Mouse (Mus musculus): ENCODE data around the gene Vmn1r231. TPM values are rescaled to one million over a fixed set of nuclear protein-coding genes. Genes with fewer than 3 reads are reported as not detected.

Vmn1r231 gene
- under 1 TPM in 1 of 3 experiments, not detected in 2; 0.16 TPM for polyA plus RNA-seq (2017; shearing (Covaris generic))

DNA sequence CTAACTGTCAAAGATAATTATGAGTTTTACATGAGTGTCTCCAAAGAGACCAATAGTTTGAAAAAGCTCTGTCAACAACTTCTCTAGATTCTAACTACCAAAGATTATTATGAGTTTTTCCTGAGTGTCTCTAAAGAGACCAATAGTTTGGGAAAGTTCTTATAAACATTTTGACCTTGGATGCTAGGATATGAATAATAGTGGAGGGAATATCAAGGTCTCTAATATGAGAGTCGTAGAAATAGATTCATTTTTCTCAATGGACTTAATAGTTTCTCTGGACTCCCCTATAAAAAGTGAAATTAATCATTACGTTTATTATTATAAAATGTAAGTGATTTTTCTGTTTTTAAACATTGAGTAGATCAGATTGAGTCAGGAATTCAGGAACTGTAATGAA, at the start of gene Vmn1r231:
TSS of gene Vmn1r231 (minus strand) at position 101 of the 400 bp plus-strand sequence.
- no peak for ATAC-seq

GRCm38 (mm10) chr17:20946636-20947035, 41.7 kb upstream of the Vmn1r231 start:
- ATAC-seq, result no peak

DNA sequence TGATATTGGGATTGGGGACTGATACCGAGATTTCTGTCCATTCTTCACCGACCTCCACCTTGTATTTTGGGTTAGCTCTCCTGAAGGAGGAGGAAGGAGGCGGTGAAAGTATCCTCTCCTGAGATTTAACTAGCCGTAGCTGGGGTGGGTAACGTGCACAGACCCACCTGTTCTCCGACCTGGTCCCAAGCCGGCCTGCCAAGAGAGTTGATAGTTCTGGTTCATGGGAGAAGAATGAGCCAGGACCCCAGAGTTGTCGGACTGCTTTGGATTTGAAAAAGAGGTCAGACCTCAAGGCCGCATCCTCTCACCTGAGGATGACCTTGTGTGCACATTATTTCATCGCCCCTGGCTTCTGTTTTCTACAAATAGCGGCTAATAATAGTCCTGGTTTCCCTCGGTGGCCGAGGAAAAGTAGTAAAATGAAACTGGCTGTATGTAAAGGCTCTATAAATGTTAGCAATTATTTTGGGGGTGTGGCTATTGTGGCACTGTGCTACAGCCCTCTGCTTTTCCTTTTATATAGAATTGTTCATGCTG, 41.2 kb upstream of the Vmn1r231 start:
- ATAC-seq, result no peak

GRCm38 (mm10) chr17:20944985-20945891, 40.3 kb upstream of the Vmn1r231 start, which contains the start of gene Ppp2r1a:
TSS of gene Ppp2r1a (plus strand) at chr17:20945311.
- ATAC-seq, result peak; percentile 94

DNA sequence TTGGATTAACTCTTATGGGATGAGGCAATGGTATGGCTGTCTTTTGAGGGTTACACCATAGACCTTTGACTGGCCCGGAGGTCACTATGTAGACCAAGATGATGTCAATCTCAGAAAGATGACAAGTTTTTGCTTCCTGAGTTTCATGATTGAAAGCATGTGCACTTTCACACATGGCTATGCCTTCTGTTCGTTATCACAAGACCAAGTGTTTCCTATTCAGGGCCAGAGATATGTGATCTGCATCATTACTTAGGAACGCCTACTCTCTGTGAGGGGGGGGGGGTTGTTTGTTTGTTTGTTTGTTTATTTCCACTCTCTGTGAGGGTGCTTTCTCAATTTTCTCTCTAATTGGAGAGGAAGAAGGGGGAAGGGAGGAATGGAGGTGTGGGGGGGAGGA, 39.3 kb upstream of the Vmn1r231 start:
- no peak for ATAC-seq

DNA sequence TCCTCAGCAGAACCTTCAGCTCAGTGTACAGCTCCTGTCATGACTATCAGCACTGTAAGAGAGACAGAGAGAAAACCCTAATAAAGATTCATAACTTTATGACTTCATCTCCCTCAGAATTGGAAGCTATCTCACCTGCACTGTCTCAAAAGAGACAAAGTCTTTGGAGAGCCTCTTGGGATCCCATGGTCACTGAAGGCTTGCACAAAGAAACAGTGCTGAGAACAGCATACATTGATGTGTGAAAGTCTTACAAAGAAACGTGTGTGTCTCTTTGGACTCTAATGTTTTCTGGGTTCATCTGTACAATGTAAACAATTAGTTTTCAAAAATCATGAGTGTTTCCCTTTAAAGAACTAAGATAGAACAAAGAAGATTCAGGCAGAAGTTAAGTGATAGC, 14.7 kb upstream of the Vmn1r231 start, which contains the start of gene Vmn1r232:
TSS of gene Vmn1r232 (minus strand) at position 101 of the 400 bp plus-strand sequence.
- no peak for ATAC-seq

DNA sequence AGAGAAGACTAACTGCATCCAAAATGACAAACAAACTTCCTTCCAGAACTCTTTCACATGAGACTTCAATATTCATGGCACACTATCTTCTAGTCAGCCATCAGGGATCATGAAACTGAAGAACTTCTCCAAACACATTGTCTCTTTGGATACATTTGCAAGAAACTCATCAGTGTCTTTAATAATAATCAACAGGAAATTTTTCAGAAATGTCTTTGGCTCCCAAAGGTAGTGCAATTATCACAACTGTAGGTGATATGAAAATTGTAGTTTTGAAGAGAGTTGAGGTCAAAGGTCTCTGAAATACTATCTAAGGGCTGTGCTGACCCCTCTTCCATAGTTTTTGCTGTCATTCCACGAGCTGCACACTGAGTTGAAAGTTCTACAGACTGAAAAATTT, 64.7 kb downstream of the Vmn1r231 start, which contains the start of gene Vmn1r230:
TSS of gene Vmn1r230 (plus strand) at position 301 of the 400 bp plus-strand sequence.
- no peak for ATAC-seq

Other genes with a start within 250 kb of the Vmn1r231 start
- not detected for gene Vmn1r226, start 222.2 kb downstream of the Vmn1r231 start, polyA plus RNA-seq (2017; shearing (Covaris generic))
- not detected for gene Vmn1r227, start 175.2 kb downstream of the Vmn1r231 start, polyA plus RNA-seq (2017; shearing (Covaris generic))
- not detected for gene Vmn1r228, start 118.9 kb downstream of the Vmn1r231 start, polyA plus RNA-seq (2017; shearing (Covaris generic))
- under 1 TPM in 2 of 3 experiments, not detected in 1; 0.04 TPM for gene Vmn1r229, start 93.5 kb downstream of the Vmn1r231 start, polyA plus RNA-seq (2017; shearing (Covaris generic))
- gene Vmn1r230, start 64.6 kb downstream of the Vmn1r231 start, polyA plus RNA-seq (2017; shearing (Covaris generic)), result not detected
- not detected for gene Vmn1r232, start 14.6 kb upstream of the Vmn1r231 start, polyA plus RNA-seq (2017; shearing (Covaris generic))
- gene Ppp2r1a, start 40.2 kb upstream of the Vmn1r231 start, polyA plus RNA-seq (2017; shearing (Covaris generic)), result 100 to 1,000 TPM; 187 to 252 (median 198) TPM
- gene Vmn1r233, start 91.4 kb upstream of the Vmn1r231 start, polyA plus RNA-seq (2017; shearing (Covaris generic)), result under 1 TPM in 2 of 3 experiments, not detected in 1; 0.09 to 0.12 TPM
- 10 to 100 TPM; 17.0 to 25.8 (median 23.2) TPM for gene Zfp160, start 103.8 kb upstream of the Vmn1r231 start, polyA plus RNA-seq (2017; shearing (Covaris generic))

Measured in inflammation-experienced regulatory T-cells, adult 6 months (primary cell).